Mouse (Mus musculus): ENCODE results near the gene Rlf.

Rlf gene

DNA sequence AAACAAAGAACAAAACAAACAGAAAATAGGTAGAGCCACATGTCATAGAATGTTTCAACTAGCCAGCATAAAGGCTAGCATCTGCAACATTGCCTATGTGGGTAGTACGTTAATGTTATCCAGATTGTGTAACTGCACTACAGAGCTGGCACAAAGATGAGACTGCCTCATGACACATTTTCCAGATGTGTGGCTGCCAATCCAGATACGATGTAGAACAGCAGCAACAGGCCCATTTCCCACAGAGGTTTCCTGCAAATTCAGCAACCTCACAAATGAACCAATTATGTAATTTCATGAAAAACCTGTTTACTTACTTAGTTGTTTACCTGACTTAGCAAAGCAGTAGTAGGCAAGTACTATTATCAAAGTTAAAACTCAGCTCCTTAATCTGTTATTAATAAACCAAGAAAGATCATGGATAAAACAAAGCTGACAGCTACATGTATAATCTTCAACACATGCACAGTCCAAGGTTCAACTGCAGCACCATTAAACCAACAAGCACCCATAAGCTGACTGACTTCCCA is 51.3 kb downstream of the Rlf start:
- 60% methylated on average over 2 of the region's 2 CpGs for WGBS

DNA sequence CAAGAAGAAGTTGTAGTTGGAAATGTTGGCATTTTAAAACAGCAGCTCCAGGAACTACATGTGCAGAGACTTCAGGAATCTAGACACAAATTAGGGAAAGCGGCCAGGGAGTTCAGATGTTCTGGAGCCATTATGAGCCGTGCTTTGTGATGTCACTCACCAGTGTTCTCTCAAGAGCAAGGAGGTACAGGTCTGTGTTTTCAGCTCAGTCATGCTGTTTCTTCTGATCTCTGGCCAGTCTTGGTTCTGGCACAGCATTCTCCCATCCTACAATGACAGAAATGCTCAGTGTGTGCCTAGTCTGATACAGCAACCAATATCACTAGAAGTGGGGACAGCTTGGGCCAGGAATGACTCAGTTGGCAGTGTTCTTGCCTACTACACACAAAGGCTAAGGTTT is 105.8 kb downstream of the Rlf start, which contains the start of gene Tmco2:
Tmco2 (minus strand) TSS at position 101 of the 400 bp plus-strand sequence.
- WGBS = 92% methylated on average over 2 of the region's 2 CpGs

DNA sequence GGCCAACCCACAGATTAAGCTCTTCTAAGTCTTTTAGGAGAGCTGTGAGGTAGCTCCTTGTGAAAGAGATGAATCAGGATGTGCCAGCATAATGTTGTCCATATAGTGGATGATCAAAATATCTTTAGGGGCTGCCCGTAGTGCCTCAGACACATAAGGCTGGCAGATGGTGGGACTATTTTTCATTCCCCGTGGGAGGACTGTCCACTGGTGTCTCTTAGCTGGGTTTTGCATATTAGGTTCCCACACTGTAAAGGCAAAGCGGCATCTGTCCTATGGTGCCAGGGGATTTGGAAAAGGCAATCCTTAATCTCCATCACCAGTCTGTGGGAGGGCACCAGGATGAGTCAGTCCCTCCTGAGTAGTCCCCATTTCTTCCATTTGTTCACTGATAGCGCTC is 111.6 kb downstream of the Rlf start:
- 65% methylated on average over 4 of the region's 4 CpGs for WGBS

DNA sequence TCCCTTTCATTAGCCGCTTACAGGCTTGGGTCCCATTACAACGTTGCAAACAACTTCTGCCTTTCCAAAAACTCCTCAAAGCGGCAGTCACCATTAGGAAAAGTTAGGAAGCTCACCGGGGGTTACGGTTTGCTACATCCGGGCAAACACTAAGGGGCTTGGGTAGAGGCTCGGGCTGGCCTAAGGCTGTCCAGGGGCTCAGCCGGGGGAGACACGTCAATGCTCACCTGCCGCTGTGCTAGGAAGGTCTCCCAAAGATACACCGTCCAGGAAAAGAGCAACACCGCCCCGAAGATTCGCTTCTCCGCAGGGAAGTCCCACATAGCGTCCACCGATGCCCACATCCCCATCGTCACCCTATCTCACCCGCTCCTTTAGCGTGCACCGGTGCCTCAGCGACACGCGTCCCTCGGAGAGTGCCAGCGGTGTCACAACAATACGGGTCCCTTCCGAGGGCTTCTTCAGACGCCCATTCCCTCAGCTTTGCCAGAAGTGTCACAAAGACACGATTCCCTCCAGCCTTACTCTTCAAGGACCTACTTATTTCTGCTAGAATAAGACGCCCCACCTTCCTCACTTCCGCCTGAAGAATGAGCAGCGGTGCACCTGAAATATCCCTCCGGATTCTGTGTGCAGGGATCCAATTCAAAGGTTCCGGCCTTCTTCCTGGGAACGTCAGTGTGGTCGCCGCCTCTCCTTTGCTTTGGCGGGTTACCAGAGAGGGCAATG is 117.1 kb downstream of the Rlf start, which contains the start of gene Zmpste24:
Zmpste24 (minus strand) TSS at position 592 of the 729 bp plus-strand sequence.
- WGBS = under 1% methylated on average over 39 of the region's 39 CpGs
